Mouse (Mus musculus): Measurements from ENCODE around the gene Ptch2. TPM values are rescaled to one million over a fixed set of nuclear protein-coding genes. Genes with fewer than 3 reads are reported as not detected.

The Ptch2 gene
- polyA plus RNA-seq, 1 experiment from 2014 or later = 4.5 TPM

DNA sequence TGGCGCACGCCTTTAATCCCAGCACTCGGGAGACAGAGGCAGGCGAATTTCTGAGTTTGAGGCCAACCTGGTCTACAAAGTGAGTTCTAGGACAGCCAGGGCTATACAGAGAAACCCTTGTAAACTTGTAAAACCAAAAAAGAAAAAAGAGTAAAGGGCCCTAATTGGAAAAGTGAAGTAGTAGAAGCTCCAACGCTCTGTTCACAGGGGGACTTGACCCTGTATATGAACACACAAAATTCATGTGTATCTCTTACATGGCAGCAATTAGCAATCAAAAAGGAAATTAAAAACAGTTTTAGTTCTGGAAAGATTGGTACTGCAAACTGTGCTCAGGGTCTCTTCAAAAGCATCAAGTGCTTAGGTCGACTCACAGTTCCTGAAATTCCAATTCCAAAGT is 60.5 kb downstream of the Ptch2 start:
- 31% methylated on average over 6 of the region's 6 CpGs for whole genome bisulfite sequencing
- ATAC-seq (ENCODE audit: low FRiP score, low TSS enrichment) (no peak), DNase-seq (no peak)
- Histone ChIP-seq H3K36me3 (ENCODE audit: control insufficient read depth, insufficient read depth, low read length) (peaks cover 37% of the 10 kb centered on the region), H3K4me3 (replicated peaks; ENCODE audit: low read depth, low read length) (peak overlapping the region; percentile 96), H3K9me3 (ENCODE audit: control insufficient read depth, low read length) (no peaks in the 10 kb centered on the region), H3K4me1 (ENCODE audit: control insufficient read depth, insufficient read depth, low read length) (0 out of 2 replicates have a peak, but pooled peaks cover 4% of the 10 kb centered on the region), H3K27ac (replicated peaks; ENCODE audit: low read depth, low read length) (peak overlapping the region; percentile 93; the same call in 1 of the 2 replicates), H3K27me3 (ENCODE audit: control insufficient read depth, insufficient read depth, low read length) (no peaks in the 10 kb centered on the region), H3K9ac (replicated peaks; ENCODE audit: low read length) (no peak overlapping the region), H3K4me2 (ENCODE audit: low read length) (peak overlapping the region; percentile 96)

DNA sequence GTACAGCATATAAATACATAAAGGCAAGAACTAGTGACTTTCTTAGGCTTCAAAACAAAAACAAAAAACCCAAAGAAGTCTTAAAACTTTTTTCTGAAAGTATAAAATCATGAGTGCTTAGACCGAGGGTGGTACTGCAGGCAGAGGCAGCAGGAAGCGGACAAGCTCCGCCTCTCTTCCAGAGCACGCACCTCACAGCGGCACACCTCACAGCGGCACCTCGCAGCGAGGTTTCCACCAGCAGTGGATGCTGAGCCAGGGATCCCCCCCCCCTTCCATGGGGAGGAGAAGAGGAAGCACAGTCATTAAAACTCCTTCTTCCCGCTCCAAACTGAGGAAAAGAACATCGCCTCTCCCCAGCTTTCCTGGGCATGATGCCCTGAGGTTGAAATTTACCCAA is 63.8 kb downstream of the Ptch2 start:
- DNase-seq (no peak), ATAC-seq (ENCODE audit: low FRiP score, low TSS enrichment) (no peak)
- Histone ChIP-seq H3K27ac (replicated peaks; ENCODE audit: low read depth, low read length) (no peak overlapping the region), H3K4me2 (ENCODE audit: low read length) (no peak overlapping the region), H3K4me3 (replicated peaks; ENCODE audit: low read depth, low read length) (no peak overlapping the region), H3K4me1 (ENCODE audit: control insufficient read depth, insufficient read depth, low read length) (0 out of 2 replicates have a peak, but pooled peaks cover 4% of the 10 kb centered on the region), H3K36me3 (ENCODE audit: control insufficient read depth, insufficient read depth, low read length) (peaks cover 8% of the 10 kb centered on the region; the same call in 1 of the 2 replicates), H3K9ac (replicated peaks; ENCODE audit: low read length) (no peak overlapping the region), H3K27me3 (ENCODE audit: control insufficient read depth, insufficient read depth, low read length) (no peaks in the 10 kb centered on the region), H3K9me3 (ENCODE audit: control insufficient read depth, low read length) (no peaks in the 10 kb centered on the region)
- 89% methylated on average over 10 of the region's 10 CpGs for WGBS

DNA sequence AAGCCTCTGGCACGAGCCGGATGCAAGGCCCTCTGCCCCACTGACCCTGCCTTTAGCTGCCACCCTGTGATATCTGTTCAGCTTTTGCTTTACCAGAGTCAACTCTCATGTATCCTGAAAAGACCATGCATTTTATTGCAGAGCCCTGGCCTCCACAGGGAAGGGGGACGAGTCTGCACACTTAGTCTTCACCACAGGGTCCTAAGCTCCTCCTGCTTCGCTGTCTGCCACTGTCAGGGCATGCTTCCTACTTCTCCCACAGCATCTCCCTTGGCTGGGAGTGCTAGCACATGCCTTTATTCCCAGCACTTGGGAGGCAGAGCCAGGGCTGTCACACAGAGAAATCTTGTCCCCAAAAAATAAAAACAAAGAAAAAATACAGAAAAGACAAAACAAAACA is 65.3 kb downstream of the Ptch2 start:
- H3K4me1 ChIP-seq (ENCODE audit: control insufficient read depth, insufficient read depth, low read length) = no peaks in the 10 kb centered on the region
- H3K27me3 ChIP-seq (ENCODE audit: control insufficient read depth, insufficient read depth, low read length) = no peaks in the 10 kb centered on the region
- 75% methylated on average over 4 of the region's 4 CpGs for WGBS
- no peak overlapping the region for H3K4me3 ChIP-seq (replicated peaks; ENCODE audit: low read depth, low read length)
- H3K36me3 ChIP-seq (ENCODE audit: control insufficient read depth, insufficient read depth, low read length) = 0 out of 2 replicates have a peak, but pooled peaks cover 12% of the 10 kb centered on the region
- ATAC-seq (ENCODE audit: low FRiP score, low TSS enrichment) (no peak), DNase-seq (peak; percentile 34)
- no peaks in the 10 kb centered on the region for H3K9me3 ChIP-seq (ENCODE audit: control insufficient read depth, low read length)
- H3K9ac ChIP-seq (replicated peaks; ENCODE audit: low read length) = no peak overlapping the region; the same call in 1 of the 2 replicates
- no peak overlapping the region for H3K27ac ChIP-seq (replicated peaks; ENCODE audit: low read depth, low read length)
- no peak overlapping the region for H3K4me2 ChIP-seq (ENCODE audit: low read length)

Small RNAs within 50 kb of the gene (microRNA-seq; reads per million reads assigned to microRNA genes)
- gene Gm22398 = not detected

Other genes with a start within 250 kb of the Ptch2 start
- 7.7 and 9.2 TPM in 2 replicates for gene Zswim5, start 218.7 kb upstream of the Ptch2 start, polyA plus RNA-seq (2014; fragmentation: Nextera tagmentation; extraction: Ambion mirVana)
- 48.6 and 54.8 TPM in 2 replicates for gene Urod, start 101.7 kb upstream of the Ptch2 start, polyA plus RNA-seq (2014; fragmentation: Nextera tagmentation; extraction: Ambion mirVana)
- gene Hectd3, start 100.8 kb upstream of the Ptch2 start, polyA plus RNA-seq (2014; fragmentation: Nextera tagmentation; extraction: Ambion mirVana) = 17.2 and 18.6 TPM in 2 replicates
- gene Eif2b3, start 76.7 kb upstream of the Ptch2 start, polyA plus RNA-seq (2014; fragmentation: Nextera tagmentation; extraction: Ambion mirVana) = 49.7 and 52.0 TPM in 2 replicates
- gene Btbd19, start 29.6 kb downstream of the Ptch2 start, polyA plus RNA-seq (2014; fragmentation: Nextera tagmentation; extraction: Ambion mirVana) = 3.2 and 3.4 TPM in 2 replicates
- not detected in 2 replicates for gene Tctex1d4, start 30.7 kb downstream of the Ptch2 start, polyA plus RNA-seq (2014; fragmentation: Nextera tagmentation; extraction: Ambion mirVana)
- gene Plk3, start 37.9 kb downstream of the Ptch2 start, polyA plus RNA-seq (2014; fragmentation: Nextera tagmentation; extraction: Ambion mirVana) = 15.7 and 17.5 TPM in 2 replicates
- gene Rps8, start 60.2 kb downstream of the Ptch2 start, polyA plus RNA-seq (2014; fragmentation: Nextera tagmentation; extraction: Ambion mirVana) = 599 and 678 TPM in 2 replicates
- 7.2 and 16.0 TPM in 2 replicates for gene Kif2c, start 86.6 kb downstream of the Ptch2 start, polyA plus RNA-seq (2014; fragmentation: Nextera tagmentation; extraction: Ambion mirVana)
- gene Tmem53, start 155.9 kb downstream of the Ptch2 start, polyA plus RNA-seq (2014; fragmentation: Nextera tagmentation; extraction: Ambion mirVana) = 9.1 and 12.2 TPM in 2 replicates
- 0.54 and 0.73 TPM in 2 replicates for gene Armh1, start 156.1 kb downstream of the Ptch2 start, polyA plus RNA-seq (2014; fragmentation: Nextera tagmentation; extraction: Ambion mirVana)